Mouse (Mus musculus) urinary bladder, postnatal 10 days (tissue): Measurements from ENCODE around the gene S1pr2.
"Not testable (repeated sequence)": the region's sequence is repeated elsewhere in the genome, so short reads cannot be mapped to it uniquely, and the experiment has no call there.

Experiments
- DNase-seq: peaks from one replicate; pipeline ENCODE4 v3.0.0; 2022; ENCODE audit warnings: low spot score

S1pr2 gene

GRCm38 (mm10) chr9:20976216-20976960, at the start of gene S1pr2:
S1pr2 (minus strand) TSS chr9:20976781.
- DNase-seq, result peak; percentile 36

GRCm38 (mm10) chr9:21025258-21025810, 48.8 kb upstream of the S1pr2 start:
- no peak for DNase-seq

- DNase-seq, result no peak
Observed at GRCm38 (mm10) chr9:21022726-21023125, 46.1 kb upstream of the S1pr2 start.

GRCm38 (mm10) chr9:21022288-21022687, 45.7 kb upstream of the S1pr2 start:
- DNase-seq, result no peak

- DNase-seq, result no peak
Observed at GRCm38 (mm10) chr9:21021363-21021762, 44.8 kb upstream of the S1pr2 start.

GRCm38 (mm10) chr9:21018600-21018999, 42.0 kb upstream of the S1pr2 start:
- no peak for DNase-seq

- DNase-seq, result no peak
Observed at GRCm38 (mm10) chr9:21017177-21017575, 40.6 kb upstream of the S1pr2 start.

- no peak for DNase-seq
Observed at GRCm38 (mm10) chr9:21016331-21017176, 40.0 kb upstream of the S1pr2 start.

- DNase-seq, result no peak
Observed at GRCm38 (mm10) chr9:21015571-21016130, 39.1 kb upstream of the S1pr2 start, which contains the start of gene Icam1. Icam1 (plus strand) TSS chr9:21015985.

- no peak for DNase-seq
Observed at GRCm38 (mm10) chr9:21014691-21015570, 38.4 kb upstream of the S1pr2 start.

GRCm38 (mm10) chr9:21012368-21012767, 35.8 kb upstream of the S1pr2 start:
- DNase-seq, result no peak

- no peak for DNase-seq
Observed at GRCm38 (mm10) chr9:21011846-21012312, 35.3 kb upstream of the S1pr2 start.

- DNase-seq, result not testable (repeated sequence)
Observed at GRCm38 (mm10) chr9:21010939-21011541, 34.5 kb upstream of the S1pr2 start.

- no peak for DNase-seq
Observed at GRCm38 (mm10) chr9:21010362-21010761, 33.8 kb upstream of the S1pr2 start.

GRCm38 (mm10) chr9:21008007-21008406, 31.4 kb upstream of the S1pr2 start:
- DNase-seq, result no peak

GRCm38 (mm10) chr9:21007313-21007952, 30.9 kb upstream of the S1pr2 start:
- no peak for DNase-seq

GRCm38 (mm10) chr9:21002627-21003551, 26.3 kb upstream of the S1pr2 start, which contains the start of gene Mrpl4:
Mrpl4 (plus strand) TSS chr9:21002738.
- DNase-seq, result peak; percentile 56

GRCm38 (mm10) chr9:21002270-21002626, 25.7 kb upstream of the S1pr2 start:
- DNase-seq, result no peak

GRCm38 (mm10) chr9:21001651-21002200, 25.1 kb upstream of the S1pr2 start:
- DNase-seq, result no peak
